Comparison of ENCODE assay signal across 8 mouse cellular contexts in the genomic region with DNA sequence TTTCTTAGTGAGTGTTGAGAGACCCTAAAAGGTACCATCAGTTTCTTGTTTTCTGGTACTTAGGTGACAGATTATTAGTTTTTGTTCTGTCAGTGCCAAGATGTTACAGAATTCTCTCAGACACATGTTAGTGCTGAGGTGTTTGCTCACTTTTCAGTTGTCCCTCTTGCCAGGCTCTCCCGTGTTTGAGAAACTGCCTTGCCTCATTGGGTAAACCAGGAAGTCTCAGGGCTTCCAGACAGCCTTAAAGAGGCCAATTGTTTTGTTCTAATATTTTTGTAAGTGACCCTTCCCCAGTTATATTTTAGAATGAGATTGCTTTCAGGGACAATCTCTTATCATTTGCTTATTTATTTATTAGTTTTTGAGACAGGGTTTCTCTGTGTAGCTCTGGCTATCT. TPM values are rescaled to one million over a fixed set of nuclear protein-coding genes. Genes with fewer than 3 reads are reported as not detected.
DNase-seq lines count a peak whose midpoint lies in the region; ATAC-seq and TF ChIP-seq lines count a peak whose summit lies in the region.

No protein-coding gene starts in this region.

- H3K27me3 ChIP-seq in neural tube, embryonic 11.5 days (ENCODE audit: control insufficient read depth, insufficient read depth, low read length): no peaks in the 10 kb centered on the region
- no peaks in the 10 kb centered on the region for H3K27me3 ChIP-seq in liver, embryonic 14.5 days (ENCODE audit: control insufficient read depth, insufficient read depth, low read length)
- H3K27me3 ChIP-seq in stomach, postnatal 0 days (ENCODE audit: control insufficient read depth, insufficient read depth, low read length): no peaks in the 10 kb centered on the region

- TF ChIP-seq EP300 in liver, embryonic 14.5 days (IDR thresholded peaks at IDR 0.05; ENCODE audit: low read depth): no peak
- TF ChIP-seq EP300 in stomach, postnatal 0 days (optimal IDR thresholded peaks at IDR 0.05): no peak

- no peaks in the 10 kb centered on the region for H3K36me3 ChIP-seq in neural tube, embryonic 11.5 days (ENCODE audit: control insufficient read depth, insufficient read depth, low read length)
- H3K36me3 ChIP-seq in liver, embryonic 14.5 days (replicated peaks; ENCODE audit: control insufficient read depth, insufficient read depth, low read depth): peaks cover 22% of the 10 kb centered on the region
- no peaks in the 10 kb centered on the region for H3K36me3 ChIP-seq in stomach, postnatal 0 days (ENCODE audit: control insufficient read depth, insufficient read depth, low read length)

- ATAC-seq in neural tube, embryonic 11.5 days (ENCODE audit: insufficient read depth, low FRiP score, low TSS enrichment): no peak
- peak; percentile 42 for ATAC-seq in granulocyte monocyte progenitor cell, adult 5-6 weeks (replicated peaks; ENCODE audit: poor library complexity, severe bottlenecking)
- no peak for ATAC-seq in liver, embryonic 14.5 days (ENCODE audit: insufficient read depth)
- no peak for ATAC-seq in stomach, postnatal 0 days (ENCODE audit: low FRiP score, low TSS enrichment)

- no peak overlapping the region for H3K9ac ChIP-seq in neural tube, embryonic 11.5 days (ENCODE audit: low read length)
- peak overlapping the region; percentile 90 for H3K9ac ChIP-seq in liver, embryonic 14.5 days (replicated peaks)
- H3K9ac ChIP-seq in stomach, postnatal 0 days (ENCODE audit: low read length): 0 out of 2 replicates have a peak overlapping the region, but pooled peaks have one; percentile 28

- no peak for TF ChIP-seq CTCF in liver, embryonic 14.5 days (IDR thresholded peaks at IDR 0.05; ENCODE audit: low read depth)
- TF ChIP-seq CTCF in stomach, postnatal 0 days (IDR thresholded peaks at IDR 0.05; ENCODE audit: low read depth): no peak

- peaks cover 8% of the 10 kb centered on the region; the same call in 1 of the 2 replicates for H3K4me1 ChIP-seq in neural tube, embryonic 11.5 days (ENCODE audit: control insufficient read depth, insufficient read depth, low read length)
- H3K4me1 ChIP-seq in liver, embryonic 14.5 days (replicated peaks; ENCODE audit: control insufficient read depth in 2 of 2, insufficient read depth in 2 of 2, low read length in 1 of 2): peaks cover 40 to 48% of the 10 kb centered on the region in 2 experiments
- H3K4me1 ChIP-seq in stomach, postnatal 0 days (replicated peaks; ENCODE audit: control insufficient read depth, insufficient read depth): 0 out of 2 replicates have a peak, but pooled peaks cover 5% of the 10 kb centered on the region

- 24% methylated on average over 1 of the region's 1 CpGs for WGBS in neural tube, embryonic 11.5 days
- 0% methylated on average over 1 of the region's 1 CpGs for WGBS in liver, embryonic 14.5 days (ENCODE audit: insufficient replicate concordance)
- 0% methylated on average over 1 of the region's 1 CpGs for WGBS in stomach, postnatal 0 days

- H3K9me3 ChIP-seq in neural tube, embryonic 11.5 days (ENCODE audit: control insufficient read depth, low read length): no peaks in the 10 kb centered on the region
- H3K9me3 ChIP-seq in liver, embryonic 14.5 days (ENCODE audit: control insufficient read depth, low read length): no peaks in the 10 kb centered on the region
- H3K9me3 ChIP-seq in stomach, postnatal 0 days (ENCODE audit: control insufficient read depth, low read length): no peaks in the 10 kb centered on the region

- H3K27ac ChIP-seq in neural tube, embryonic 11.5 days (ENCODE audit: low read depth, low read length): no peak overlapping the region
- peak overlapping the region; percentile 81; the same call in 1 of the 2 replicates for H3K27ac ChIP-seq in liver, embryonic 14.5 days
- H3K27ac ChIP-seq in stomach, postnatal 0 days (replicated peaks): 0 out of 2 replicates have a peak overlapping the region, but pooled peaks have one; percentile 24

- no peak for DNase-seq in neural tube, embryonic 11.5 days (ENCODE audit: low spot score)
- no peak for DNase-seq in neural tube, embryonic 10.5 days (ENCODE audit: extremely low spot score, low spot score)
- no peak for DNase-seq in liver, embryonic 14.5 days (ENCODE audit: low read depth in 3 of 3, low spot score in 3 of 3)
- DNase-seq in stomach, postnatal 0 days (ENCODE audit: low spot score): peak; percentile 27
- DNase-seq in frontal cortex, postnatal 36 days (ENCODE audit: low spot score in 2 of 2): no peak
- DNase-seq in thymus, postnatal 4 days: no peak
- DNase-seq in right cerebral cortex, postnatal 4 days: no peak

- H3K4me3 ChIP-seq in neural tube, embryonic 11.5 days (ENCODE audit: low read depth, low read length): peak overlapping the region; percentile 93
- H3K4me3 ChIP-seq in liver, embryonic 14.5 days (ENCODE audit: insufficient read depth in 1 of 2, low read depth in 2 of 2, low read length in 2 of 2): peak overlapping the region; percentile 45 to 69; a peak in 3 of 4 replicates
- H3K4me3 ChIP-seq in stomach, postnatal 0 days (ENCODE audit: low read depth, low read length): 0 out of 2 replicates have a peak overlapping the region, but pooled peaks have one; percentile 81

- H3K4me2 ChIP-seq in neural tube, embryonic 11.5 days (ENCODE audit: low read depth): peak overlapping the region; percentile 87
- peak overlapping the region; percentile 73 for H3K4me2 ChIP-seq in liver, embryonic 14.5 days (ENCODE audit: low read depth)
- H3K4me2 ChIP-seq in stomach, postnatal 0 days (replicated peaks; ENCODE audit: low read depth): peak overlapping the region; percentile 76

RNA-seq across cellular contexts. Expression of a gene that starts 2.1 kb away (rescaled TPM):
- polyA plus RNA-seq in neural tube, embryonic 11.5 days (2014; fragmentation: Nextera tagmentation; extraction: Ambion mirVana): 107 and 108 TPM in 2 replicates
- 46.9 and 56.5 TPM in 2 replicates for total RNA-seq in granulocyte monocyte progenitor cell, adult 5-6 weeks (2014; fragmentation: Nextera tagmentation)
- 40.2 and 43.3 TPM in 2 replicates for total RNA-seq in granulocyte monocyte progenitor cell, adult 5-6 weeks (2017)
- polyA plus RNA-seq in liver, embryonic 14.5 days (2012; rRNA removed): 15.2 and 17.9 TPM in 2 replicates
- polyA plus RNA-seq in liver, embryonic 14.5 days (2014; fragmentation: Nextera tagmentation; extraction: Ambion mirVana): 23.1 and 26.8 TPM in 2 replicates
- polyA plus RNA-seq in stomach, postnatal 0 days (2015; fragmentation: Nextera tagmentation; extraction: Ambion mirVana): 27.0 and 27.4 TPM in 2 replicates
